Comparison of ENCODE assay signal across 21 mouse cellular contexts in genomic region chr8:19293060-19293459, GRCm38 (mm10). TPM values are rescaled to one million over a fixed set of nuclear protein-coding genes. Genes with fewer than 3 reads are reported as not detected.
A peak's percentile ranks its signal among the peaks of the same experiment; 100 is the strongest.
DNase-seq lines count a peak whose midpoint lies in the region; ATAC-seq and TF ChIP-seq lines count a peak whose summit lies in the region.
"Not testable (repeated sequence)": the region's sequence is repeated elsewhere in the genome, so short reads cannot be mapped to it uniquely, and the experiment has no call there.
"Had no signal": no experiment of that assay in that cellular context is flagged by ENCODE, and none has a peak within 500 bp of the region (broad histone marks: within the 10 kb centered on the region; RNA-seq: fewer than 3 reads in every experiment).

Gene Defb3 (plus strand): TSS chr8:19293360.

- not testable (repeated sequence) for H3K4me3 ChIP-seq in CH12.LX (replicated peaks in 1 of 3; ENCODE audit: low read depth in 2 of 3, low read length in 2 of 3, poor library complexity in 1 of 3); kidney, adult 2 months (ENCODE audit: insufficient read depth, low read depth, low read length); kidney, postnatal 0 days (replicated peaks; ENCODE audit: low read depth, low read length); stomach, postnatal 0 days (ENCODE audit: low read depth, low read length)

- not testable (repeated sequence) for ATAC-seq in Patski; kidney, postnatal 0 days (replicated peaks; ENCODE audit: low FRiP score, low read depth); stomach, postnatal 0 days (ENCODE audit: low FRiP score, low TSS enrichment)

- dilution Hi-C loops in CH12.LX (cut with MboI; ENCODE audit: extremely low pct_ligation_motif_present, extremely low pct_unique_long_range_greater_than_20kb, low sequenced_read_pairs): not testable (repeated sequence)

- TF ChIP-seq CTCF in CH12.LX (conservative IDR thresholded peaks at IDR 0.05 in 1 of 2, IDR thresholded peaks at IDR 0.05 in 1 of 2; ENCODE audit: low read depth in 2 of 2, low read length in 2 of 2) (peak in 1 of 2 experiments; percentile 39; a peak in 2 of 4 replicates), Patski (IDR thresholded peaks at IDR 0.05) (peak; percentile 25)
- 0 out of 2 replicates have a peak, but pooled peaks have one; percentile 6 for TF ChIP-seq CTCF in kidney, adult 2 months (conservative IDR thresholded peaks at IDR 0.05; ENCODE audit: insufficient read depth, insufficient read length, low read depth, low read length)
- peak; percentile 22; the same call in 1 of the 2 replicates for TF ChIP-seq CTCF in kidney, postnatal 0 days (IDR thresholded peaks at IDR 0.05; ENCODE audit: low read depth)
- not testable (repeated sequence) for TF ChIP-seq CTCF in stomach, postnatal 0 days (IDR thresholded peaks at IDR 0.05; ENCODE audit: low read depth)

- not testable (repeated sequence) for TF ChIP-seq EP300 in CH12.LX (IDR thresholded peaks at IDR 0.05; ENCODE audit: low read length); stomach, postnatal 0 days (optimal IDR thresholded peaks at IDR 0.05)

- not testable (repeated sequence) for TF ChIP-seq POLR2A in CH12.LX (IDR thresholded peaks at IDR 0.05; ENCODE audit: low read depth, low read length); kidney, adult 2 months (IDR thresholded peaks at IDR 0.05; ENCODE audit: low read depth, low read length)

- not testable (repeated sequence) for H3K27ac ChIP-seq in CH12.LX (ENCODE audit: insufficient read depth, low read depth); kidney, adult 2 months (ENCODE audit: insufficient read depth, low read depth, low read length); kidney, postnatal 0 days; stomach, postnatal 0 days (replicated peaks)

- not testable (repeated sequence) for TF ChIP-seq RAD21 in CH12.LX (IDR thresholded peaks at IDR 0.05; ENCODE audit: low read depth, low read length)

- POLR2A ChIA-PET in Patski (lab: Charles Lee): not testable (repeated sequence)

- CTCF ChIA-PET in Patski (lab: Charles Lee): not testable (repeated sequence)

- in situ Hi-C loops in CH12.LX (cut with MboI; ENCODE audit: low pct_ligation_motif_present, low pct_unique_long_range_greater_than_20kb, low sequenced_read_pairs); Patski (cut with MboI; ENCODE audit: low pct_unique_long_range_greater_than_20kb): not testable (repeated sequence)

- H3K9ac ChIP-seq in CH12.LX (ENCODE audit: insufficient read depth, low read depth); kidney, postnatal 0 days (ENCODE audit: low read depth, low read length); stomach, postnatal 0 days (ENCODE audit: low read length): not testable (repeated sequence)

- DNase-seq in CH12.LX (ENCODE audit: extremely low read depth): peak; percentile 1
- not testable (repeated sequence) for DNase-seq in Patski (ENCODE audit: low read depth, low spot score); kidney, adult 2 months; kidney, postnatal 0 days (ENCODE audit: low spot score); stomach, postnatal 0 days (ENCODE audit: low spot score)

- peaks cover 35% of the 10 kb centered on the region for H3K27me3 ChIP-seq in CH12.LX (replicated peaks)
- H3K27me3 ChIP-seq in Patski; kidney, adult 2 months (replicated peaks; ENCODE audit: control insufficient read depth, insufficient read depth, low read length); kidney, postnatal 0 days (ENCODE audit: insufficient read depth, low read length); stomach, postnatal 0 days (ENCODE audit: control insufficient read depth, insufficient read depth, low read length): not testable (repeated sequence)

- not testable (repeated sequence) for H3K9me3 ChIP-seq in CH12.LX (replicated peaks; ENCODE audit: low read length); kidney, postnatal 0 days (replicated peaks; ENCODE audit: low read length); stomach, postnatal 0 days (ENCODE audit: control insufficient read depth, low read length)

- 36% methylated on average over 2 of the region's 2 CpGs for WGBS in kidney, adult 2 months
- 54% methylated on average over 2 of the region's 2 CpGs for WGBS in kidney, postnatal 0 days
- WGBS in stomach, postnatal 0 days: 19% methylated on average over 2 of the region's 2 CpGs

- H3K4me1 ChIP-seq in CH12.LX (ENCODE audit: control insufficient read depth in 1 of 2, insufficient read depth in 2 of 2); kidney, adult 2 months (ENCODE audit: control insufficient read depth, insufficient read depth, low read length); kidney, postnatal 0 days (replicated peaks; ENCODE audit: insufficient read depth, low read length); stomach, postnatal 0 days (replicated peaks; ENCODE audit: control insufficient read depth, insufficient read depth): not testable (repeated sequence)

- not testable (repeated sequence) for H3K4me2 ChIP-seq in CH12.LX (ENCODE audit: insufficient read depth, low read depth, poor library complexity, severe bottlenecking); kidney, postnatal 0 days (ENCODE audit: low read length); stomach, postnatal 0 days (replicated peaks; ENCODE audit: low read depth)

- H3K79me2 ChIP-seq in CH12.LX (replicated peaks; ENCODE audit: control insufficient read depth, extremely low read depth, insufficient read depth, poor library complexity, severe bottlenecking): not testable (repeated sequence)

- H3K36me3 ChIP-seq in CH12.LX (replicated peaks in 1 of 2; ENCODE audit: control insufficient read depth in 1 of 2, insufficient read depth in 1 of 2, low read length in 1 of 2); kidney, adult 2 months (ENCODE audit: control insufficient read depth, insufficient read depth, low read length); kidney, postnatal 0 days (ENCODE audit: insufficient read depth, low read length); stomach, postnatal 0 days (ENCODE audit: control insufficient read depth, insufficient read depth, low read length): not testable (repeated sequence)

TF ChIP-seq in CH12.LX, 34 proteins besides CTCF, POLR2A, EP300 and RAD21:
- peak; percentile 36; the same call in 1 of the 2 replicates for TF ChIP-seq SMC3 (IDR thresholded peaks at IDR 0.05; ENCODE audit: low read depth, low read length)

RNA-seq across cellular contexts. Expression of gene Defb3, which starts in this region (rescaled TPM):
- total RNA-seq in CH12.LX (2012; rRNA removed) (not detected in 2 replicates), CH12.LX (2014; rRNA removed) (not detected in 2 replicates)
- polyA plus RNA-seq in CH12.LX (2012; ENCODE audit: insufficient read length, low read depth) (not detected in 2 replicates), Patski (2021) (not detected)
- not detected in 2 replicates for polyA plus RNA-seq in kidney, adult 2 months (2012; rRNA removed)
- polyA plus RNA-seq in kidney, postnatal 0 days (2015; fragmentation: Nextera tagmentation; extraction: Ambion mirVana): not detected in 2 replicates
- 11.0 and 11.3 TPM in 2 replicates for polyA plus RNA-seq in stomach, postnatal 0 days (2015; fragmentation: Nextera tagmentation; extraction: Ambion mirVana)
- total RNA-seq: adrenal gland, adult 18-20 months; adrenal gland, adult 2 months; adrenal gland, adult 8-10 months; adrenal gland, postnatal 10 days; adrenal gland, postnatal 14 days; adrenal gland, postnatal 25 days; adrenal gland, postnatal 36 days; adrenal gland, postnatal 4 days; ES-E14; G1E; MEL had no signal
- polyA plus RNA-seq: activated CD4-positive, CD25-positive, alpha-beta regulatory T cell, adult 4 months; adrenal gland, adult 2 months; brain, embryonic 14.5 days; C2C12; CD4-positive, CD25-positive, alpha-beta regulatory T cell, adult 4 months; cerebellum, adult 2 months; G1E had no signal

Comparison
In these comparisons a context has a peak if more than half of its experiments do, and no peak if none do; other contexts are left out.
1. RNA of gene Defb3 (polyA plus RNA-seq): 11.0 to 11.3 TPM in stomach, postnatal 0 days; not detected in Patski (single experiment), not detected in CH12.LX, not detected in kidney, adult 2 months and not detected in kidney, postnatal 0 days; every median in the first group is over 10 times any median in the second.
2. Peak in DNase-seq in CH12.LX; RNA of the gene not detected or under 1 TPM.